Mouse (Mus musculus) Muller cell, postnatal 12 days (primary cell): Measurements from ENCODE around the gene Cd34.
A peak's percentile ranks its signal among the peaks of the same experiment; 100 is the strongest.

Source experiments
- DNase-seq: peaks from one replicate; pipeline ENCODE4 v3.0.0-alpha.2; 2015; ENCODE audit errors: inconsistent ontology term

The Cd34 gene

DNA sequence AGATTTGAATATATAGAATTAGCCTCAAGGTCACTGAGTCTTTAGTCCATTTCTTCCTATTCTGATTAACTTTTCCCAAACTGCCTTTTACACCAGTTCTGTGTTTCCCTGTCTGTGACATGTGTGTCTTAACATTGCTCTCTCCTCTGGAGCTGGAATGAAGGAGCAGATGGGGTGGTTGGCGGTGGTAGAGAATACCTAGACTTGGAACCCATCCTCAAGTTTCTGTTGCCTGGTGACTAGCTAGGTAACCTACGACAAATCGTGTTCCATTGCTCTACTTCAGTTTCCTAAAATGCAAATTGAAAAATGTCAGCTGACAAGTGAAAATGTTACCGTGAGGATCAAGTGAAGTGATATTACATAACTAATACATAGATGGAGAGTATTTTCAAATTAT is 33.4 kb downstream of the Cd34 start:
- no peak for DNase-seq

DNA sequence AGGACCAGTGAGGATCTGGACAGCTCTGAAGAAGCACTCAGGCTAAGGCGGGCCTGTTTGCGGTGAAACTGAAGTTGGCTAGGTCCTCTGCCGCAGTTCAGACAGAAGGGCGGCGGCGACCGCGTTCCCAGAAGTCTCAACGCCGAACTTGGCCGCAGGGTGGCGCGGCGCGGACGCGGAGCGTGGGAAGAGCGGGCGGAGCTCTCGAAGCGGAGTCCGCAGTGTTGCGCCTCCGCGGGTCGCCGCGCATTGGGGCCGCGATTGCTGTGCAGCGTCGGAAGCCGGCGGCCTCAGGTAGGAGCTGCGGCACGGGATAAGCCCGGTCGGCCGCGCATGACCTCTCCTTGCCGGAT is 37.5 kb downstream of the Cd34 start:
- peak; percentile 94 for DNase-seq

DNA sequence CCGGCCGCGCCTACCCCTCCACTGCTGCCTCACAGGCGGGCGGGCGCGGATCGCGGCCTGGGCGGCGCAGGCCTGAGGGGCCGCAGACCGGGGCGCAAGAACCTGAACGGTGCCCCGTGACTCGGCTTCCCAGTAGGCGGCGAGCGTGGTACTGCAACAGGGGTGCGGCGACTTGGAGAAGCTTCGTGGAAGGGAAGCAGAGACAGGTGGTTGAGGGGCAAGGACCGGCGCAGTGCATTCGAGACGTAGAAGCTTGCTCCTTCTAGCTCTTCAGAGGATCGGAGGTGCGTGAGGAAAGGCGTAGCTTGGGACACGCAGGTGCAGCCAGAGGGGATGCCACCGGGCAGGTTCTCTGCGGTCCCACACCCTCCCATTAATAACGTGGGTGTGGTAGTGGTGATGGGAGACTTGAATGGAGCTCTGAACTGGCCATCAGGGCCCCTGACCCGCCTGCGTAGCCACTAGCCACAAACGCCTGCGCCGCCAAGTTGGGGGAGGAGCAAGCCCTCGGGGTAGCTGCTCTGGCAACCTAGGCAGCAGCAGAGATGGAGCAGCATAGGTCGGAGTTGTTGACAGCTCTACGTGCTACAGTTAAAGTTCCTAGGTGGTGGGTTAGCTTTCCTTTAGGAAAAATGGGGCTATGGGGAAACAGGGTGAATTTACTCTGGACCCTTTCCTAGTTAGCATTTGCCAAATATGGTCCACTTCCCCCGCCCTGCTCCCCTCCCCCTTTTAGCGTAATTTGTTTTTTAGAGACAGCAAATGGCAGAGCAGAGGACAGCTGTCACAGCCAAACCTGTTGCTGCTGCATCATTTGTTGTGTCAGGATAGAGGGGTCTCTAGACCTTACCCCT is 38.1 kb downstream of the Cd34 start:
- DNase-seq, result peak; percentile 84

DNA sequence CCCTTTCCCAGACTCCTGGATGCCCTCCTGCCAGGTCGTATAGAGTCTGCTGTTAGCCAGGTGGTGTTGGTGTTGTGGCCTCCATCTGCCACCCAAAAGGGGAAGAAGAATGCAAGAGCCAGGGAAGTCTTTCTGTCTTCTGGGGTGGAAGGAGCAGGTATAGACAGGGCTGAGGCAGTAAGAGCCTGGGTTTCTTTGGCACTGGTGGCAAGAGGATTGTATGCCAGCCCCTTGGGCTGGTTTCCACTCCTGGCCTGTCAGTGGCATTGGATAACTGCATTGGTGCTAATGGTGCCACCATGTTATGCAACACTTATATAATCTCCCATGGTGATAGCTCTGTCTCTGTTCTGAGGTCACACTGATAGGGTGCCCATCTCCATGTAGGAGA is 38.7 kb downstream of the Cd34 start:
- peak; percentile 40 for DNase-seq

DNA sequence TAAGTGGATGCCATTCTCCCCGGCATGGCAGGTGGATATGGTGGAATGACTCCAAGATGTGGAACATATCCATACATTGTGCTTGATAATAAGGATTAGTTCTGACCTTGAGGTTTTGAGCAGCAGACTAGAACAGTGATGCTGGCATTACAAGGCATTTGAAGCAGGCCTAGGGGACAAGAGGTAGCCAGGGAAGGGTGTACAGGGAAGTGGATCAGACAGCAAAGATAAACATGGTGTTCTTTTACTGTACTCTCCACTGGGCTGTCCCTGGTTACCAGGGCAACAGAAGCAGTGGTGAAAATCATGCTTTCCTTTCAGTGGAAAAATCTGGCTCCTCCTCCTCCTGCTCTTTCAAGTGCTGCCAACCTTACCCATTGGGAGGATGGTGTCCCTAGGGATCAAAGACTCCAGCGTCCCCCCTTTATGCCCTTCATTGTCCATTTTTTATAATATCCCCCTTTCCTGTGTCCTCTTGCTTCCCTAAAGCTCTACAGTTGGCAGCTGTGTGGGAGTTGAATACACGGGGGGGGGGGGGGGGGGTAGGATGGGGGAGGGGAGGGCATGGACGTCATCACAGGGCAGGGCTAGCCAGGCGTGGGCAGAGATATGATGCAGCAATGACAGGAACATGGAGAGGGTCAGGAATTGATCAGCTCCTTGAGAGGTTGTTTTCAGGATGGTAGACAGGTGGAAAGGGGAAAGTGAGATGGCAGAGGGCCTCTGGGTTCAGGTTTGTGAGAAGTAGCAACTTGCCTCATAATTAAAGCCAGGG is 39.5 kb downstream of the Cd34 start:
- DNase-seq, result peak; percentile 46

DNA sequence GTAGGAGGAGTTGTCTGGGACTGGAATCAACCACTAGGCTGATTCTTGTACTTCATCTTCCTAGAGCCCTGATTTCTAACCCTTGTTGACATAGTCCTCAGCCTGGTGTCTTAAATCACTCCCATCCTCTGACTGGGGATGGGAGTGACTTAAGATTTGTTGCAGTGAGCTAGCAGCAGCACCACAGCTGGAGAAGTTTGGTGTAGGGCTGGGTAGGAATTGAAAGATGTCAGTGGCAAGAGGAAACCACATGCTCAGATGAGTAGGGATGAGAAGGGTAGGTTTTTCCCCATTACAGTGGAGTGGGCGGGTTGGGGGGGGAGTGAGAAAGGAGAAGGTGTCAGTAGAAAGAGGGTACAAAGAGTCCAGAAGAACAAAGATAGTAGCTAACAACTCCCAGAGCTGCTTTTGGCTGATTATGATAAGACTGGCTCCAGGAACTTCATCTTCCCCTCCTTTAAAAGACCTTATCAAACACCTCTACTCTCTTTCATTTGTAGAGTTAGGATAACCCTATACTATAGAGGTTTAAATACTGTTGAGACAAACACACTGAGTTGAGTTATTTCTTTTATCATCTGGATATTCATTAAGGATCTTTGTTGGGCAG is 42.3 kb downstream of the Cd34 start:
- DNase-seq, result no peak

DNA sequence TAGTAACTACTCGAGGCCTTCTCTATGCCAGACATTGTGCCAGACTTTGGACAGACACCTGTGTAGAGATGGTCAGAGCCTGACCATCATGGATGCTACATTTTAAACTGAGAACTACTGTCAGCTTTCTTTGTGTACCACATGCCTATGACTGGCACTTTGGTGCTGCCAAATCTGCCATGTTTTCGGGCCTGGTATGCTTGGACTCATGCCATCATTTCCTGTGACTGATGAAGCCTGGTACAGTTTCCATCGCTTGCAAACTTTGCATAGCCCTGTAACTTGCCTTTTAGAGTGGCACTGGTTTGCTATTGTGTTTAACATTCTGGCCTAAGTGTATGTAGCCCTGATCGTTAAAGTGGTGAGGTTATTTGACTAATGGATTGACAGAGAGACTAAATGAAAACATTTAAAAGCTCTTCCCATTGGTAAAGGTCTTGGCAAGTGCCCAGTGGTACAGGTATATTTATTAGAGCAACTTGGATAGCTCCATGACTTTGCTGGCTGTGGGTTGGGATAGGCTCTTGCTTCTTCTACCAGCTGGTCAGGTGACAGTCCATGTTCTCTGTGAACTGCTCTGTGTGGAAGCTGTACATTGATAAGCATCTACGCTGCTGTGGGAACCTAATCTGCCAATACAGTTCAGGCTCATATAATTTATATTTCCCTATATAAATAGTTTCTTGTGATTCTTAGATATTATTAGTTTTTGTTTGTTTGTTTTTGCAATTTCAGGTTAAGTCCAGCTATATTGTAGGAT is 44.5 kb downstream of the Cd34 start:
- peak; percentile 42 for DNase-seq

DNA sequence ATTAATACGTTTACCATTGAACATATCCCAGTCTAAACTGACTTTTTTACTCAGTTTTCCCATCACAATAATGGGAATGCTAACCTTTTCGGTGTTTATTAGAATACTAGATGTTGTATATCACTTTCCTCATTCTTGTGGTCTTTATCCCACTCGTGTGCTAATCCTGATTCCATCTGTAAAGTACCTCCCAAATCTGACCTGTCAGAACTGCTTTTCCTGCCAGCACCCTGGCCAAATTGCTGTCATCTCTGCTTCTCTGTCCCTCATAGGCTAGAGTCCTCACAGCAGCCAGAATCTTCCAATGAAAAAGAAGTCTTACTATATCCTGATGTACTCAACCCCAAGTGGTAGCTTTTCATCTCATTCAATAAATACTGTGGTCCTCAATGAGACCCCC is 46.3 kb downstream of the Cd34 start:
- no peak for DNase-seq

DNA sequence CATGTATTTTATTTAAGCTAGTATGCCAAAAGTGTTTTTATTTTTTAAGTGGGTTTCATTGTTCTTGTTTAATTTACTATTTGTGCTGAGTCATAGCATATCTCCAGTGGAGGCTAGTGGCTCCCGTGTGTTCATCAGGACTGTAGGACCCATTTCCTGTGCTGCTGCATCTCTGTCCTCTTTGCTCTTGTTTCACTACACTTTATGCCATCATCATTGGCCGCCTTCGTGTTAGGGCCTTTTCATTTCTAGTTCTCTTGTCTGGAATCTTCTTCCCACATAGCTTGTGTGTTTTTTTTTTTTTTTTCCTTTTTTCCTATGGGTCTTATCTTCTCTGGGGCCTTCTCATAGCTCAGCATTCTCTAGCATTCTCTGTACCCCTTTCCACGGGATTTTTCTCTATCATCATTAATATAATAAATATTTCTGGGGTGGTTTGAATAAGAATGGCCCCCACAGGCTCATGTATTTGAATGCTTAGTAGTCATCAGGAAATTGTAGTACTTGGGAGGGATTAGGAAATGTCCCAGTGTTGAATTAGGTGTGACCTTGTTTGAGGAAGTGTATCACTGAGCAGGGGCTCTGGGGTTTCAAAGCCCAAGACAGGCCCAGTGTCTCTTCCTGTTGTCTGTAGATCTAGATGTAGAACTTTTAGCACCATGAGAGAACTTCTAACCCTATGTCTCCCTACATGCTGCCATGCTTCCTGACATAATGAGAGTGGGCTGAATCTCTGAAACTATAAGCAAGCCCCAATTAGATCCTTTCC is 47.0 kb downstream of the Cd34 start:
- DNase-seq, result no peak

DNA sequence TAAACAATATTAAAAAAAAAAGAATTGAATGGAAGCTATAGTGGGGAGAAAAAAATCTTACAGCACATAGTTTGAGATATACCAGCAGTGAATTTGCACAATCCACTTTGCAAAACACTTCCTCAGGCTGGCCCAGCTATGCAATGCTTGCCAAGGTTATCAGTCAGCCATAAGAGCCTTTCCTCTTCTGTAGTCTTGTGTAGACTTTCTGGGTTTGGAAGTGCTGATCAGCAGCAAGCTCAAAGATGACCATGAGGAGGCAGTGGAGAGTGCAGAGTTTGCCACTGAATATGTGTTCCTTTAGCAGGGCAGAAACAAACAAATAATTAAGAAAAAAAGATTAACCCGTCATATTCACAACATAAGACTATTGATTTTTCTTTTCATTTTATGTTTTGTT is 50.4 kb downstream of the Cd34 start:
- no peak for DNase-seq

DNA sequence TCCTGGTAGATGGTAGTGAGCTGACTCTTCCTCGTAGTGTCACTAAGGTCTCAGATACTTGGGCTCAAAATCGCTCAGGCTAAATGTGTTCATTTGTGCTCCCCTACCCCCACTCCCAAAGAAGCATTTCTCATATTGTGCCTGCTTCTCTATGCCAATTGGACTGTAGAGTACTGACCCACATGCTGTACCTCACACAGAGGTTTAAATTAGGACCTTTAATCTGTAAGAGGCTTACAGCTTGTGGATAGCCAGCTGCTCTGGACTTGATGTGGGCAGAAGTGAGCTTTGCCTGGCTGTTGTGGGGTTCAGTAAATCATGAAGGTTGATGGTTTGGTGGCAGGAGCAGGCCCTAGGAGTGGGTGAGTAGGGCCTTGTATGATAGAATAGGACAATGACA is 52.4 kb downstream of the Cd34 start:
- no peak for DNase-seq

DNA sequence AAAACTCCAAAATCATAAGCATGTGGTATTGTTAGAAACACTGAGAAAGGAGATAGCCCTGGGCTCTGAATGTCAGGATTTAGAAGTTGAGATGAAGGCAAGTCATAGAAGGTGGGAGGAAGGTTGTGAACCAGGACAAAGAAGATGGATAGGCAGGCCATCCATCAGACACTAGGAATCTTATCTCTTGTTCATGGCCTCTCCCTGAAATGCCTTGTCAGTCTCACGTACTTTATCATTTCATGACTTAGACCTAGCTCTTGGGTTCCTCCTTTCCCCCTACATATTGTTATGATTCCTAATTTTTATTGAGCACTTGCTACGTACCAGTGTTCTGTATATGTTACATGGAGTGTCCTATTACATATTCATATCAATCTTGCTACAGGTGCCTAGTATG is 53.0 kb downstream of the Cd34 start:
- no peak for DNase-seq

DNA sequence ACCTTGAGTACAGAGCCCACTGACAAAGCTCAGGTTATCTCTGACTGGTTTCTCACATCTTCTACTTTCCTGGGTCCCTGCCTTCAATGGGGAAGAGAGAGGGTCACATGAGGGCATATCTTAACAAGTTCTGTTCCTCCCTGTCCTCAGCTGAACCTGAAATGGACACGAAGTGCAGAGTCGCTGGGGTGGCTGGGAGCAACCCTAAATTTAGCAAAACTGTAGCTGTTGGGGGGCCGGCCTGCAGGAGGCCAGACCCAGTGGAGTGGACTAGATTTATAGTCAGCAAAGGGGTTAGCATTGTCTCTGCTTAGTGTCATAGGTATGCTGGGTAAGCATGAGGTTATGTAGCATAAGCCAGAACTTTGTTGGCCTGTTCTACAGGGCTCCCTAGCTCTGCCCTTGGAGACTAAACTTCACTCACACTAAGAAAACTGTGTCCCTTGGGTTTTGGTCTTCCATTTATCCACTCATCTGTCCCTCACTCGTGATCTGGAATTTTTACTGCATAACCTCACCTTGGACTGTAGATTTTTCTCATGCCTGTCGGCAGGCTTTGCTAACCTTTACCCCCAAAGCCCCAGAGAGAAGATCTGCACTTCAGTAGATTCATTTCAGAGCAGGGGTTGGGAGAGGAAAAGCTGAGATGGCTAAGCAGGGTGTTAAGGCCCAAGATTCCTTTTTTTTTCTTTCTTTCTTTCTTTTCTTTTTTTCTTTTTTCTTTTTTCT is 54.1 kb downstream of the Cd34 start:
- DNase-seq, result no peak

DNA sequence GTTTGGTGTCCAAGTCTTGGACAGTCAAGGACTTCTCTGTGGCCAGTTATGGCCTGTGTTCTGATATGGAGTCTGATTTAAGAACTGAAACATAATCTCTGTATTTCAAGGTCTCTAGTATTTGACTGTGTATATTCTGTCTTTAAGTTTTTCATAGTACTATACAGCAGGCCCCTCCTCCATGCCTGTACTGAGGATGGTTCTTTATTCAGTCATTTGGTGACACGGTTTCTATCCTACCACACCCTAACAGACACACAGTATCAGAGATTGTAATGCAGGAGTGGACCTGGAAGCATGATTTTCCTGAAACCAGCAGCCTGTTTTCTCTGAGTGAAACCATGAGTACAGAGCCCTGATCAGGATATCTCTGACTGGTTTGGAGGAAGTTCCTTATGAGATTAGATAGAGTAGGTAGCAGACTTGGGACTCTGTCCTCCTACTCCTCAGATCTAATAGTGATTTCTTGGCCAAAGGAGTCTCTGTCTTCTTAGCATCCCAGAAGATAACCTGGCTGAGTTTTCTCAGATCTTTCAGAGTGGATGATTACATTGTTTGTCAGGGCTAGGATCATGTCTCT is 54.9 kb downstream of the Cd34 start:
- no peak for DNase-seq

DNA sequence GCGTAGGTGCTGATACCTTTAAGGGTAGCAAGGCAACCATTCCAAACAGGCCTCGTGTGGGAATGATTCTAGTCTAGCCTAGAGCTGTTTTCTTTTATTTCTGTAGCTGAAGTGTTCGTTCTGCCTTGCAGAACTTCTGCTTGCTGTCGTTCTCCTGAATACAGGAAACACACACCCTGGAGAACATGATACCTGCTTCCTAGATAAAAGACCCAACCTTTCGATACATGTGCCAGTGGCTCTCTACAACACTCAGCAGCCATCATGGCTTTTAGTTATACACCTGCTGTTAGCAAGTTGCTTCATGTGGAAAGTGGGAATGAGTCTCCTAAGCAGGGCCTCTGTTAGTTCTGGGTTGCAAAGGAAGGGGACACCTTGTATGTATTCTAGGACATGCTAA is 55.6 kb downstream of the Cd34 start:
- DNase-seq, result no peak

DNA sequence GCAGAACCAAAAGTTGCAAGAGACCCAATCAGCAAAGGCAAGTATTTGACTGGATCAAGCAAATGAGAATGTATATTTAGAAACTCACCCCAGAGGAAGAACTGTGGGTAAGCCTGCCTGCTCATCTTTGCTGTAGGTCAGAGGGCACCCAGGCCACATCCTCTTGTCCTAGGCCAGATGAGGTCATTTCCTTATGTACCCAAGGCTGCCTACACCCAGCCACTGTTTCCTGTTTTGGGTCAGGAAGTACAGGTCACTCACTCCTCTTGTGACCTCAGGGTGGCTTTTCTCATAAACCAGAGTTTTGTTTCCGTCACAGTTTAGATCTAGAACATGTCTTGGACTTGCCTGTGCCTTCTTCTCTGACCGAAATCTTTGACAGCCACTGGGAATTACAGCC is 56.6 kb downstream of the Cd34 start:
- no peak for DNase-seq

DNA sequence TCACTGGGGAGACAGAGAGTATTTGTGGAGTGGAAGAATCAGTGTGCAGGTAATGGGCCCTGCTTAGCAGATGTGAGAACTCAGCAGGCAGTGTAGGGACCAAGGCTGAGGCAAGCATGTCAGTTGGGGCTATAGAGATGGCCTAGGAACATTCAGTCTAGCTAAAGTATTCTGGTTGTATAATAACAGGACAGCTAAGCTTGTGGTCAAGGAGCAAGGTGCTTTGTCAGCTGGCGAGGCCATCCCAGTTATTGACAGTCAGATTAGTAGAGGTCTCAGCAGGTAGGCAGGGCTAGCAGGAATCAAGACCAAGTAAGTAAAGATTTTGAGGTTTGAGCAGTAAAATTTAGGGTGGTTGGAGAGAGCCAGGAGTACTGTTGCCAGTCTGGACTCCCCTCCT is 59.8 kb downstream of the Cd34 start:
- DNase-seq, result no peak

DNA sequence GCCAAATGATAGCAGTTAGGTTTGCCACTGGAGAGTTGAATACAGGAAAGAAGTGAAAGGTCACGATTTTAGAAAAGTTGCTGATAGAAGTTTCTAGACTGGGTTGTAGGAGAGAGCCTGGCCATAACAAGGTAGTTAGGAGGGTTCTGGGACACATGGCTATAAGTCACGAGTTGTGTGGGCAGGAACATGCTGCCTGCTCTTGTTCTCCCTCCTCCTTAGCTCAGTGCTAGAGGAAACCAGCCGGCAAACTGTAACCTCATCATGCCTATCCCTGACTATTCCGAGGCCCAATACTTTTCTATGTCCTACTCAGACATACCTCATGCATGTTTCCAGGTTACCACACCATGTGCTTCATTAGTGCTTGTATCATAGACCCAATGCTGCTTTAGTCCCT is 64.7 kb downstream of the Cd34 start:
- DNase-seq, result no peak

DNA sequence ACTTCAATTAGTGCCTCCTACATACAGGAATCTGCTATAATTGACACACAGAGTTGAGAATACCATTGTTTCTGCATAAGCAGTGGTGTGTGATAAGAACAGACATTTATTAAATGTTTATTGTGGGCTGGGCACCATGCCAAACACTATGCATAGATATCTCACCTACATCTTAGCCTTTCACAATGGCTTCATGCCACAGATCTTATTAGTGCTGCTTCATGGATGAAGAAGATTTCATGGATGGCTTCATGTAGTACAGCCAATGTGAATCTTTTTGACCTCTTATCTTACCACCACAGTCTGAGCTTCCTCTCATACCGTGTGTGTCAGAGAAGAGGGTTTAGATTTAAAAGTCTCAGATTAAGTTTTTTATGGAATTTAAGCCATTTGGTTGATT is 65.6 kb downstream of the Cd34 start:
- DNase-seq, result no peak

DNA sequence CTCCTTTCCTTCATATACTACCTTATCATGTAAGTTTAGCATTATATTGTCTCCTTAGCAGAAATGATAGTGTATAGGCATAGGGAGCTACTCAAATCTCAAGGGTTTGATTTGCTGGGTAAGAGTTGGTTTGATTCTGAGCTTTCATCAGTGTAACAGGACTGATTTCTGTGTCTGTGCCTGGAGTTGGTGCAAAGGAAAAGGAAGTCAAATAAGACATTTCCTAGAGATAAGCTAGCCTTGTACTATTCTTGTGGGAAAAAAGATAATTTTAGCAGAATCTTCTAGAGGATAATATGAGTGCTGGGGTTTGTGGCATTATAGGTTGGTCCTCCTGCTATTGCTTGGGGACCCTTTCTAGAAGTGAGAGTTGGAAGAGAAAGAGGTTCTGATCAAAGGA is 67.6 kb downstream of the Cd34 start:
- DNase-seq, result no peak
